Mouse (Mus musculus) gastrocnemius, adult 2 months (tissue): ENCODE data around the gene Lrrc74b. TPM values are rescaled to one million over a fixed set of nuclear protein-coding genes. Genes with fewer than 3 reads are reported as not detected.

Experiments
- DNase-seq: peaks from one replicate; pipeline ENCODE4 v3.0.0; 2022
- H3K27ac ChIP-seq: fragments of 200-600 bp; 2 replicates; pipeline ENCODE4 v1.8.1; 2022; ENCODE audit warnings: mild to moderate bottlenecking
- H3K4me3 ChIP-seq: fragments of 200-600 bp; 2 replicates; pipeline ENCODE4 v1.8.1; 2022; ENCODE audit warnings: mild to moderate bottlenecking, moderate library complexity
- CTCF ChIP-seq: fragments of 200-600 bp; IDR thresholded peaks from 2 replicates; pipeline ENCODE4 v1.8.1; 2022; ENCODE audit warnings: antibody characterized with exemption, mild to moderate bottlenecking, moderate library complexity
- intact Hi-C: fragments of 180-260 bp; cut with DNase I; formaldehyde crosslinking; loops from one replicate; pipeline ENCODE4 v1.15.1; 2025
- total RNA-seq, 2 experiments: library from RNA; stranded (reverse); gene quantifications; 2 replicates each; pipeline ENCODE4 v1.2.3; 2021

Lrrc74b gene
- total RNA-seq, 2 experiments from 2014 or later = 1.6 to 1.8 TPM

- Histone ChIP-seq H3K4me3 (no peak overlapping the region), H3K27ac (no peak overlapping the region)
- intact Hi-C loops = no loop called here
- no peak for DNase-seq
- TF ChIP-seq CTCF = no peak
Observed at GRCm38 (mm10) chr16:17507018-17507552, 54.0 kb downstream of the Lrrc74b start.

GRCm38 (mm10) chr16:17502681-17503080 is 58.4 kb downstream of the Lrrc74b start:
- Histone ChIP-seq H3K4me3 (no peak overlapping the region), H3K27ac (no peak overlapping the region)
- no peak for DNase-seq
- no peak for TF ChIP-seq CTCF
- intact Hi-C loops = no loop called here

GRCm38 (mm10) chr16:17499249-17499883 is 61.7 kb downstream of the Lrrc74b start:
- intact Hi-C loops = no loop called here
- Histone ChIP-seq H3K27ac (no peak overlapping the region), H3K4me3 (no peak overlapping the region)
- DNase-seq = no peak
- TF ChIP-seq CTCF = no peak

- no peak for TF ChIP-seq CTCF
- Histone ChIP-seq H3K4me3 (no peak overlapping the region), H3K27ac (no peak overlapping the region)
- peak; percentile 49 for DNase-seq
- intact Hi-C loops = no loop called here
Observed at GRCm38 (mm10) chr16:17496499-17497305, 64.3 kb downstream of the Lrrc74b start.

Other genes with a start within 250 kb of the Lrrc74b start
- under 1 TPM; 0.15 to 0.28 TPM for gene Serpind1, start 229.9 kb downstream of the Lrrc74b start, total RNA-seq
- gene Snap29, start 155.3 kb downstream of the Lrrc74b start, total RNA-seq = 10 to 100 TPM; 18.4 to 25.0 TPM
- gene Pi4ka, start 154.9 kb downstream of the Lrrc74b start, total RNA-seq = 10 to 100 TPM; 20.2 to 24.3 TPM
- gene Crkl, start 109.3 kb downstream of the Lrrc74b start, total RNA-seq = 10 to 100 TPM; 21.6 to 28.3 TPM
- gene Aifm3, start 71.6 kb downstream of the Lrrc74b start, total RNA-seq = under 1 TPM in 1 of 2 experiments, not detected in 1; 0.08 TPM
- 10 to 100 TPM; 25.2 to 25.9 TPM for gene Lztr1, start 52.6 kb downstream of the Lrrc74b start, total RNA-seq
- gene Thap7, start 30.1 kb downstream of the Lrrc74b start, total RNA-seq = 10 to 100 TPM; 15.8 to 16.0 TPM
- 10 to 100 TPM in 1 of 2 experiments, 1 to 10 TPM in 1; 9.9 to 11.7 TPM for gene P2rx6, start 638 bp upstream of the Lrrc74b start, total RNA-seq
- gene Slc7a4, start 22.0 kb upstream of the Lrrc74b start, total RNA-seq = under 1 TPM in 1 of 2 experiments, not detected in 1; 0.22 TPM
- gene Smpd4, start 58.1 kb upstream of the Lrrc74b start, total RNA-seq = 10 to 100 TPM; 10.8 to 11.2 TPM
- under 1 TPM; 0.61 to 0.78 TPM for gene Ccdc74a, start 85.2 kb upstream of the Lrrc74b start, total RNA-seq
- 10 to 100 TPM; 20.2 to 20.5 TPM for gene Med15, start 171.6 kb upstream of the Lrrc74b start, total RNA-seq
- 10 to 100 TPM; 20.5 to 23.6 TPM for gene Klhl22, start 198.4 kb upstream of the Lrrc74b start, total RNA-seq
- gene Scarf2, start 236.0 kb upstream of the Lrrc74b start, total RNA-seq = 1 to 10 TPM; 3.6 to 5.2 TPM